Mouse (Mus musculus) regulatory T cell (primary cell): ENCODE results near the gene Chchd10.

Experiments used
- in situ Hi-C: fragments of 300-600 bp; cut with MboI, MseI; formaldehyde crosslinking; loops from one replicate; pipeline ENCODE4 v1.15.1; 2025; ENCODE audit warnings: high pct_unique_total_duplicates

Gene Chchd10

DNA sequence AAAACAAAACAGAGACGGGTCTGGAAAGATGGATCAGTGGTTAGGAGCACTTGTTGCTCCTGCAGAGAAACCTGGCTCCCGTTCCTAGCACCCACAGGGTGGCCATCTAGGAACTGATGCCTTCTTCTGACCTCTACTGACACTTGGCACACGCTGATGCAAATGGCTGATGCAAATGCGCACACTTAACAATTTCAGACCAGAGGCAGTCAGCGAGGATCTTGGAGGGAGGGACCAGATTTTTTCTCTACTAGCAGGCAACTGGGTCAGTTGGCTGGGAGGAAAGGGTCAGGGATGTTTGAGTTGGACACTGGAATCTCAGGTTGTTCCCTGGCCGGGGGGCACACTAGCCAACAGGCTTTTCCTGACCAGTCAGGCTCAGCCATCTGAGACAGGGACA, at the start of gene Chchd10:
Chchd10 (plus strand) TSS at position 240 of the 400 bp plus-strand sequence.
- in situ Hi-C loops: no loop called here

DNA sequence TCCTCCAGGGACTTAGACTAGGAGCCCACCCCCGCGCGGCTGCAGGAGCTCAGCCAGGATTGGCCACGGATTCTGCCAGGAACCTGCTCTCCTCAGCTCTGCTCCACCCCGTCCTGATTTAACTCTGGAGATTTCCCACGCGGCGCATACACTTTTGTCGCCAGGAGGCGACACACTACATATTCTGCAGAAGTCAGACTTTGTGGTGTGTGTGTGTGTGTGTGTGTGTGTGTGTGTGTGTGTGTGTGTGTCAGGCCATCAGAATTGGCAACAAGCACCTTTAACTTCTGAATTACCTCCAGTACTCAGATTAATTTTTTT, 49.7 kb upstream of the Chchd10 start:
- in situ Hi-C loops: no loop called here

DNA sequence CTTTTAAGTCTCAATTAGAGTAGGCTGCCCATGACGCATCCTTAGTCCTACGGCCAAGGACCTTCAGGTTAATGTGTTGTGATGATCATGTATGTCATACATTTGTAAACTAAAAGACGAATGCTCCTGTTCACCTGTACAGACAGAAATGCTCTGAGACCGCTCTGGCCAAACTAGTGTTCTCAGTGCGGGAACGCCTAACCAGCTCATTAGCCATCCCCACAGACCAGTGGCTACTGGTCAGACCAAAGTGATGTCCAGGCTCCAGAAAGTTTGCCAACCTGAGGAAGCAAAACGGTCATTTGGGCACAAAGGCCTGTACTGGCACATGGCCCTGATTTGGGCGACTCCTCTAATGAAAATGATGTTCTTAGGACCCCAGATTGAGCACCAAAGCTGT, 48.2 kb upstream of the Chchd10 start:
- in situ Hi-C loops: loop anchor here (5.0 kb wide), 1 partner anchor 68 kb away; the partner anchor contains the start of gene Gm5134

DNA sequence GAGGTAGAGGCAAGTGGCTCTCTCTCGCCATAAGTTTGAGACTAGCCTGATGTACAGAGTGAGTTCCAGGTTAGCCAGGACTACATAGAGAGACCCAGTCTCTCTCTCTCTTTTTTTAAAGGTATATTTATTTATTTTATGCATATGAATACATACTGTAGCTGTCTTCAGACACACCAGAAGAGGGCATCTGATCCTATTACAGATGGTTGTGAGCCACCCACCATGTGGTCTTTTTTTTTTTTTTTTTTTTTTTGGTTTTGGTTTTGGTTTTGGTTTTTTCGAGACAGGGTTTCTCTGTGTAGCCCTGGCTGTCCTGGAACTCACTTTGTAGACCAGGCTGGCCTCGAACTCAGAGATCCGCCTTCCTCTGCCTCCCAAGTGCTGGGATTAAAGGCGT, 45.4 kb upstream of the Chchd10 start:
- in situ Hi-C loops: loop anchor here (5.0 kb wide), 1 partner anchor 65 kb away; the partner anchor contains the start of gene Gm5134

DNA sequence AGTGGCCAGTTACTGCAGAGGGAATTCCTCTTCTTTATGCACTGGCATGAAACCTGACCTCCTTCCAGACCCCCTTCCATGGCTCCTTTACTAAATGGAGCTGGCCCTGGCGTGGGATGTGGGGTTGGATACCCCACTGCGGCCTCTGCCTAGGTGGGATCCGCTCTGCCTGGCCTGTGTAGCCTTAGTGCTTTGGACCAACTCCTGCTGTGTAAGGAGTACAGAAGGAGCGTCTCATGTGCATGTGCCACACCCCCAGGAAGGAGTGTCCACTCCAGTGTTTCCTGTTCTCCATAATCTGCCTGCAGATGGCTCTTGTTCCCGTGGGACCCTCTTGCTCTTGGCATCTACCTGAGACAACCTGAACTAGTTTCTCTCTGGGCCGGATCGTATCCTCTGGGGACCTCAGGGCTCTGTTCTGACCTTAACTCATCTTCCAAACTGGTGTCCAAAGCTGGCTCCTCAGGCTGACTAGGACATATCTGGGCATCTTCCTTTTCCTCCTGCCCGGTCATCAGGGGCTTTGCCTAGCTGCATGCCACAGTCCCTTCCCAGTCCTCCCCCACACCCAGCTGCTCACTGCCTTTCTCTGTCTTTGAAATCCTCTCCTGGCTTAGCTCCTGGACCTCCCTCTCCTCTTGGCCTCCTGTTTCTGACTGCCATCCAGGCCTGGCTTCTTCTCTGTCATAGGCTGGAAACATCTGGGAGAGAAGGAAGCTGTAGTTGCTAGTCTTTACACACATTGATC, 43.4 kb upstream of the Chchd10 start:
- in situ Hi-C loops: loop anchor here (5.0 kb wide), 1 partner anchor 63 kb away; the partner anchor contains the start of gene Gm5134

DNA sequence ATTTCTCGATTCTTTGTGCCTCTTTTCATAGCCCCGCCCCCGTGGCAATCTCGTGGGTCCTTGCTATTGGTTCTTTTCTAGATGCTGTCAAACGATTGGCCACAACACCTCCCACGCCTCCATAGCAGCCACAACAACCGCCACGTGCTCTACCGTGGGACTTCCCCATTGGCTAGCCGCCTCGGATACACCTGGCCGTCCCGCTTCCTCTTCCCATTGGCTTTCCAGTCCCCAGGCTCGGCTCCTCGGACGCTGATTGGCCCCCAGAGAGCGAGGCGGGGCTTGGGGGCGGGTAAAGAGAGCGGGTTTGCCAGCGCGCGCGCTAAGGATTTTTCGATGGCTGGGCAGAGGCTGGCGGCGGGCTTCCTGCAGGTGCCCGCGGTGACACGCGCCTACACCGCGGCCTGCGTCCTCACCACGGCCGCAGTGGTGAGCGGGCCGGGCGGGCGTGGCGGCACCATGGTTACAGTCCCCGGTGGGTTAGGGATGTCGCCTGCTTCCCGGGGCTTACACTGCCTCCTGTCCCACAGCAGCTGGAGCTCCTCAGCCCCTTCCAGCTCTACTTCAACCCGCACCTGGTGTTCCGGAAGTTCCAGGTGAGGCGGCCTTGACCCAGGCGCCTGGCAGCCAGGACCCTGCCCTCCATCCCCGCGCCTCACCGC, 39.7 kb upstream of the Chchd10 start, which contains the start of gene Derl3:
Derl3 (plus strand) TSS at position 325 of the 662 bp plus-strand sequence.
- in situ Hi-C loops: no loop called here

DNA sequence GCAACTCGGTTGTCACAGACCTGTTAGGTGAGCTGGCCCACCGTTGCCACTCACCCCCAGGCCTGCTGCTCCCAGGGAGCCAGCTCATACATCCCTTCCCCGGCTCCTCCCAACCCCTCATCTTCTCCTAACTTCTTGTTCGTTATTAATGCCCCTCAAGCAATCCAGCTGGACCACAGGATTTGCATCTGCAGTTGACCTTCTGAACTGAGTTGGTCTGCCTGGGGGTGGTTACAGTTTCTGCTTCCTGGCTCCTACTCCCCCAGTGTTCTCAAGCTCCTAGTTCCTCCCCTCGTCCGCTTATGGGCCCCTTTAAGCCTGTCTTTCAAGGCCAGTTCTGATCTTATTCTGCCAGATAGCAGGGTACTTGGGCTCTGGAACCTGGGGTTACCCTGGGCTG, 38.3 kb upstream of the Chchd10 start:
- in situ Hi-C loops: no loop called here

DNA sequence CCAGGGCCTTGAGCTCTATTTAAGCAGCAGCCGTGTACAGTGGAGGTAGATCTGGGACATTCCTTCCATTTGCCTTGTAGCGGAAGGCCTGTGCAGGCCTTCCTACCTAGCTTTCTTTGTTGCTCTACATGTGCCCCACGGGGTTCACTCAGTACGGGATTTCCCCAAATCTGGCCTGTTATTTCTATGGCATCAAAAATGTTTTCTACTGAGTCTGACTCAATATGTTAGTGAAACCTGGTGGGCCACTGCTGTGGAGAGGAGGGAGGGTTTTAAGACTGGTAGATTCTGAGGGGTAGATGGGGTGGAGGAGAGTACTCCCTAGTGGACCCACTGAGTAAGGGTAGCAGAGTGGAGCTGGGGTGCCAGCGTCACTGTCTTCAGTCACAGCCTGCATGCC, 37.2 kb upstream of the Chchd10 start:
- in situ Hi-C loops: no loop called here

DNA sequence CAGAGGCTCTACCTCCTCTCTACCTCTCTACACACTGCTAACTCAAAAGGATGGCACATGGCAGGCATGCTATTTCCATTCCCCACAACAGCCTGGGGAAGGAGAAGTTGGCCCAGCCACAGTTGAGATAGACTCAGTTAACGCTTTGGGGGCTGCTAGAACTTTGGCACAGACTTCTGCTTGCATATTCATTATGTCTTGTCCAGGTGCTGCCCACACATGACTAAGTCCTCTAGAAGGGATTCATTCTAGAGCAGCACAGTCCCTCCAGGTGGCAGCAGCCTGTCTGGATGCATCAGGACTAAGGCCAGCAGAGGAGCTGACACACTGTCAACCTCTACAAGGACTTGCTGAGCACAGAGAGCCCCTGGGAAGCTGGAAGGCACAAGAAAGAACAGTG, 36.7 kb upstream of the Chchd10 start:
- in situ Hi-C loops: no loop called here

DNA sequence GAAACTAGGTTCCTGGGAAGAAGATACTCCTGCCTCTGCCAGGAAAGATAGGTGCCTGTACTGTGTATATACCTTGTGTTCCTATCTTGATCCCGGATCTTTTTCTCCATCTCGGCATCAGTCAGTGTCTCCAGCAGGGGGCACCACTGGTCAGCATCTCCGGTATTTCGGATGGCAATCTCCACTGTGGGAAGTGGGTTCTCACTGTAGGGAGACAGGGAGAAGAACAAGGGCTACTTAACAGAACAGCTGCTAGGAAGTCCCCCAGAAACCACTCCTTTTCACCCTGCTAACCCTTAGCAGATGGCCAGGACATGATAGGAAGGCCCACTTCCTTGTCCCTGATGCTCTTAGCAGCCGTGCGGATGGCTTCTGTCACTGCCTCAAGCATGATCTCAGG, 35.6 kb upstream of the Chchd10 start:
- in situ Hi-C loops: no loop called here

DNA sequence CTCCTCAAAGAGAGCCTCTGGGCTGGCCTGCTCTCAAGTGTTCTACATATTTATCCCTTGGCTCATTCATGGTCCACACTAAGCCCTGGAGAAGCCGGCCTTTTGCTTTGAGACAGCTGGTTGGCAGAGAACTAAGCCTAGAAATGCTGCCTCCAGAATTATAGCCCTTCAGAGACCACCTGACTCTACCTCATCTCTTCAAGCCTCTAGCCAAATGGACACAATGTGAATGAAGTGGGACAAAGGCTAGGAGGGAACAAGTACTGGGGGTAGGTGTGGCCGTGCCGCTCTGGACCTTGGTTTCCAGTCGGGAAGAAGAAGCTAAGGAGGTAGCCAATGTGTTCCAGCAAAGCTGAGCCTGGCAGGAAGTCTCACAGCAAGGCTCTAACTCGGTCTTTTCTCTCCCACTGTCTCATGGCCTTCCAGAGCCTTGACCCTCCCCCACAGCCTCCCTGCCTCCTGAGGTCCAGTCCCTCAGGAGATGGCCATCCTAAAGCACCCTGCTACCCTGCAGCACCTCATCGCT, 34.8 kb upstream of the Chchd10 start:
- in situ Hi-C loops: no loop called here

DNA sequence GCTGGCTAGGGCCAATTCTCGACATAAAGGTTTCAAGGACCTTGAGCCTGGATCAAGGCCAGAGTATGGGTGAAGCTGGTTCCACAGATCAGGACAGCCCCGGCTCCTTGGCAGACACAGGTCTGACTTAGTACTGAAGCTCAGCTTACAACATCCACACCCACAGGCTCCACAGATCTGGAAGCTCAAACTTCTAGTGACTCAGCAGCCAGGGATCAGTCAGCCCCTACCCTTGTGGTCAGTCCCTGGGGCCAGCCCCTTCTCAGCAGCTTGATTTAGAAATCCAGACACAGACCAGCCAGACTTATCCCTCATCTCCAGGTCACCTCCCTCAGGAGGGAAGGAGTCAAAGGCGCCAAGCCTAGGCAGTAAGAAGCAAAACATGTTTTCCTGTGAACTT, 34.1 kb upstream of the Chchd10 start:
- in situ Hi-C loops: no loop called here

DNA sequence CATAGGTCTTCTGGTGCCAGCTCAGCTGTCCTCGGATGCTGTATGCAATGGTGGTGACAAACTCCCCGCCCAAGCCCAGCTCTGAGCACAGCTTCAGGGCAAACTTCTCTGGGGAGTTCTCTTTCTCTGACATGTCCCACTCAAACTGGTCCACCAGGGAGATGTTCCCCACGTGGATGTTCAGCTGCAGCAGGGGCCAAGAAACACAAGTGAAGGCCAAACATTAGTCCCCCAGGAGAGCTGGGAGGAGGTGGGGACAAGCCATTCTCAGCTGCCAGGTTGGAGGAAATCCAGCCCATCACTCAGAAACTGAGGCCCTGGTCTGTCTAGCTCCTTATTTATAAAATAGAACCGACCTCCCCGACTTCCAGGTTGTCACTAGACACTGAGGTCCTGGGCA, 28.5 kb upstream of the Chchd10 start:
- in situ Hi-C loops: no loop called here

DNA sequence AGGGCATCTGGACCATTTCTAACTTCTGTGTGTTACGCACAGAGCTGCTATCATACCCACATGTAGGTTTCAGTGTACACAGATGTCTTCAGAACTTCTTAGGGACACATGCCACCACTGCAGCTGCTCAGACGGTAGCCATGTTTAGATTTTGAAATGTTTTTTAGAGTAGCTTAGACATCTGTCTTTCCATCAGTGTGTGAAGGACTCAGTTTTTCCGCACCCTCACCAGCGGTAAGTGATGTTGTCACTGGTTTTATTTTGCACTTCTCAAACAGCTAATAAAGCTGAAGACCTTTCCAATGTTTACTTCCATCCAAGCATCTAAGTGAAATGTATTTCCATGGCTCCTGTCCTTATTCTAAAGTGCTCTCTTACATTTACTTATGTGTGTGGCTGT, 26.0 kb upstream of the Chchd10 start:
- in situ Hi-C loops: no loop called here

DNA sequence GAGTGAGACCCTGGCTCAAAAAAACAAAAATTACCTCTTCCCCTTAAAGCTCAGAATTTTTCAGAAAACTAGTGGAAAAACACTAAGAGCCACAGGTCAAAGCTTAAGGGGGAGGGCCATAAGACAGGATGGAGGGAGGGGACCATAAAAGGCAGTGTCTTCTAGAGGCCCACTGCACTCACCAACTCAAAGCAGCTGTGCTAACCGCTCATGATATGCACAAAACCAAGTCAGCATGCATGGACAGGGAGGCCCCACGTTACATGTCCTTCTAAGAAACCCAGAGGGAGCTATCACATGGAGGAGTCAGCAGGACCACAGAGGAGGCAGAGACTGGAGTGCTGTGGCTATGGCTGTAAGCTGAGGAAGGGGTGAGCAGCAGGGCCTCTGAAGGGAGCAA, 22.2 kb upstream of the Chchd10 start:
- in situ Hi-C loops: no loop called here

DNA sequence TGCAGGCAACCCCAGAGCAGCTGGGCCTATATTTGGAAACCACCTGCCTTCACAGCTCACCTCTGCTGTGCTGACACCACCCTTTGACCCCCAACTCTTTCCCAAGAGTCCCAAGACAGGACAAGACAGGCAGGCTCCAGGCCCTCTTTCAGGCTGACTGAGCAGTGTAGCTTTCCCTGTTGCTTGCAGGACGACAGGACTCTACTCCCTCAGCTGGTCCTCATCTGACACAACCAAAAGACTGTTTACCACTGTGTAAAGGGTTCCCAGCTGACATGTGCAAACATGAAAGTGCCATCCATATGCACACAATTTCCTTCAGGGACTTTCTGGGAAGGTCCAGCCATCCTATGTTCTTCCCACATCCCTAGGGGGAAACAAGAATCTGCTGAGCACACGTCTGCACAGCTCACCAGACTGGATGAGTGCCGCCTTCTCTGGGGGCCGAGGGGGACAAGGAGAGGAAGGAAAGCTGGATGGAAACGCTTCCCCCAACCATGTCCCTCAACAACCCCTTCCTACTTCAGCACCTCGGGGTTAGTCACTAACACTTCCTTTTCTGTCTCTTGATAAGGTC, 19.8 kb upstream of the Chchd10 start:
- in situ Hi-C loops: no loop called here

DNA sequence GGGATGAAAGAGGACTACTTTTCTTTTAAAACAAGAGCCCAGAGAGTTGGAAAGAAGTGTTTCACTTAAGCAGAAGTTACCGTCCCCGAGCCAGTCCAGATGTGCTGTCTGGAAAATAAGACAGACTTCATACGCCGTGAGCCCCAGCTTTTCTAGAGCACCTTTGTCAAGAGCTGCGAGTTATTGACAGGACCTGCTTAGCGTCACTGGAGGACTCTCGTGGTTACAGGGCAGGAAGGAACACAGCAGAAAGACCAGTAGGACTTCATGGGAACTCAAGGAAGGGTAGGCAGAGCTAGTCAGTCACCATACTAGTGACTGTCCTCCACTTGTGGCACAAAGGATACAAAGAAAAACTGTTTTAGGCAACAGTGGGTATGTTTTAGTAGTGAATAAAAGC, 17.4 kb upstream of the Chchd10 start:
- in situ Hi-C loops: no loop called here

DNA sequence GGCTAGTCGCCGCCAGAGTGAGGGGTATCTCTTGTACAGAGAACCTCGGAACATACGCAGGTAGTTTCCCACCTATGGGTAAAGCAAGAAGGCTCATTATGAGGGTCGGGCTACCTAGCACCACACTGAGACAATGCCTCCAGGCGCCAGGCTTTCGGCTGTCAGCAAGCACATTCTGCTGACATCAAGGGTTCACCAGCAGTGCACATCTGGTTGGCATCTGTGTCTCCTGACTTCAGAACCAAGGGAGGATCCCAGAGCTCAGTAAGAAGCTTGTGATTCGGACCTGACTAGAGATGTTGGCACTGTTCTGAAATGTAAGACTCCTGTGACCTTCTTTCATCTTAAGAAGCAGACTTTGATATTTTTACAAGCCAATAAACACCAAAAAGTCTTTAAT, 16.1 kb upstream of the Chchd10 start:
- in situ Hi-C loops: no loop called here

DNA sequence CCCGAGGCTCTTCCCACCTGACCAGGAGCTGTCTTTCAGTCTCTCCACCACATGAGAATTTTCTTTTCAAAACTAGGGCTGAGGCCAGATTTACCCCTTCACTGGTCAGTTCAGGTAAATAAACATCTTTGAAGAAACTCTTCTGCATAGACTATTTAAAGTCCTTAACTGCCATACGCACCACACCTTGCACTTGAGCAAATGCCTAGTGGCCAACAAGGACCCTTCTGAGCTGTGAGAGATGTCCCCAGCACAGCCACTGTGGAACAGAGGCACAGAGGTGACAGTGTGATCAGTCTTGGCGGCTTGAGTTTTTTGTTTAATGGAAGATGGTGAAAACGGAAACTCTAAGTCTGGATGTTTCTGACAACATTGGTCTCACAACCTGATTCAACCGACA, 13.9 kb upstream of the Chchd10 start:
- in situ Hi-C loops: no loop called here

DNA sequence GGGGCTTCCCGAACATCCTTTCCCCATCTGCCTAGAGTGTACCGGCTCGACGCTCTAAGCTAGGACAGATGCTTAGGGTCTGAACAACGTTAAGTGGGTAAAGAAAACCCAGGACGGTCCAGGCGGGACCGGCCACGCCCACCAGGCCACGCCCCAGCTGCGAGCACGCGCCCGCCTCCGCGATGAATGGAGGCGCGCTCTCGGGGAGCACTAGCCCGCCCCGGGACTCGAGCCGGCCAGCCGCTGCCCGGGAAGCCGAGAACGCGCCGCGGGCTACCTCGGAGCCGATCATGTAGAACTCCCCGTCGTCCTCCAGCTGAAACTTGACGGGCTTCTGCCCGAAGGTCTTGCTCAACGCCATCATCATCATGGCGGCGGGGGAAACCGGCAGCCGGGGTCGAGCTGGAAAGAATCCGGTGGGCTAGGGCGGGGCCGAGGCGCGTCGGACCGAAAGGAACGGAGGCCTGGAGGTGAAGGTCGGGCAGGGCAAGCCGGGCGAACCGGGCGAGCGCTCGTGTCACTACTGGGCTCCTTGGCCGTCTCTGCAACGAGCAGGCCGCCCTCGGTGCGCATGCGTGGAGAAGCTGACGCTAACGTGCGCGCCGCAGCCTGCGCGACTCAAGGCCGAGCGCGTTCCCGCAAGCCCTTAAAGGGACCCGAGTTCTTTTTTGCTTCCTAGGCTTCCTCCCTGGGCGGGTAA, 11.8 kb upstream of the Chchd10 start, which contains the start of gene Smarcb1:
Smarcb1 (minus strand) TSS at position 592 of the 700 bp plus-strand sequence.
- in situ Hi-C loops: no loop called here

DNA sequence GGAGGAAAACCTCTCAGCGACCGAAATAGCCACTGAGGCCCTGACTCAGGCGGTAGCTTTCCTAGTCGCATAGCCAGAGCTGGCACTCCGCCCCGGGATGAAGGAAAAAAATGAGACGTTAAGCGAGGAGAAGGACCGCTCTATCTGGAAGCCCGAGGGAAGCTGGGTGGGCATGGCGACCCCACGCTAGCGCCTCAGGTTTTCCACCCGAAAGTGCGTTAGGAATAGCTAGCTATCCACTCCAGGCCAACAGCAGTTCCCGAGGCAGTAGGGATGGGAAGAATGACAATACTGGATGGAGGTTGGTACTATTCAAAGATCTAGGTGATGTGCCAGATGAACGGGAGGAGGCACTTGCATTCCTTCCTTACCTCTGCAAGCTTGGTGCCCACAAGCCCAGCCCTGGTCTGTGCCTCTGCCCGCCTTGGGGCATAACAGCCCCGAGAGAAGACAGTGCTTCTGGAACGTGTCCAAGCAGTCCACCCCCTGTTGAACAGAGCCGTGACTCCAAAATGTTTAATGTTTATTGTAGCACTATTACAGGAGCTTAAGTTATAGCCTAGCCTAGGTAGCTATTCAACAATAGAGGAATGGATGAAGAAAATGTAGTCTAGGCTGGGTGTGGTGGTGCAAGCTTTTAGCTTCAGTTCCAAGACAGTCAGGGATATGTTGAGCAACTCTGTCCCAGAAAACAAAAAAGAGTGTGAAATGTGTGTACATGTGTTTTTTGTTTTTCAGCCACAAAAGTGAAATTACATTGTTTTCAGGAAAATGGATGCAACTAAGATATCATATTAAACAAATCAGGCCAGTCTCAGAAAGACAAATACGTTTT, 11.0 kb upstream of the Chchd10 start:
- in situ Hi-C loops: no loop called here
